Mouse (Mus musculus): ENCODE measurements around the gene Rsad2.

DNA sequence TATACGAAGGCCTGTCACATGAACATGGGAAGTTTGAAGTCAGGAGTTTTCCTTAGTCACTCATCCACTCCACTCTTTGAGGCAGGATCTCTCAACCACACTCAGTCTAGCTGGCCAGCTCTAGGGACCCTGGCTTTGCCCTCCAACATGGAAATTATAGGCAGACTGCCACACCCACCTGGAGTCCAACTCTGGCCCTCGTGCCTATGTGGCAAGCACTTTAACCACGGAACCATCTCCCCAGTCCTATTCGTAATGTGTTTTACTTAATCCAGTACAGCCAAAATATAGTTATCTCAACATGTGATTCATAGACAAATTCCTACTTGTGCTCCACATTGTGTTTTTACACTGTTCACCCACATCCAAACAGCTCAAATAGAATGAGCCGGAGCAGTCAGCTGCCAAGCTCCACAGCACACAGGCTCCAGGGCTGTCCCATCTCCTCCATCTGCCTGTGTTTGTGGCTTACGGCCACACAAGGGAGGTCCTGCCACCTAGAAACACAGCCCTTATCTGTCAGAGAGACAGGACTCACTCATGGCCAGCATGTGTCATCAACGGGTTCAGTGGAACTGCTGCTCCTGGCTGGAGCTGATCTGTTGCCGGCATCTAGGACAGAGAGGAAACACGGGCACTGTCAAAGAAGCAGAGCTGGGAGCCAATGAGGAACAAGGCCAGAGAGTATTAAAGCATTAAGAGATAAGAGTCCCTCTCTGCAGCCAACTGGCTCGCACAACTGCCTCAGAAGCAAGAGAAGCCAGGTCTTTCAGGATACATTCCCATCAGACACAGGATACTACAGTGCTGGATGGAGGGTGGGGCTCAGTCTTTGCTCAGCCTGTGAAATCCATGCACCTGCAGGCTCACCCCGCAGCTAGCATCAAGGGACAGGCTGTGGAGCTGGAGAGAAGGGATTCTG lies 51.2 kb downstream of the Rsad2 start:
- TF ChIP-seq CTCF (IDR thresholded peaks at IDR 0.05; ENCODE audit: control insufficient read depth, insufficient read depth, insufficient read length): no peak
- TF ChIP-seq MAX (IDR thresholded peaks at IDR 0.05): no peak
- TF ChIP-seq CEBPB (IDR thresholded peaks at IDR 0.05; ENCODE audit: low read depth): no peak
- TF ChIP-seq USF1 (IDR thresholded peaks at IDR 0.05; ENCODE audit: low read depth): no peak

All from C2C12 (cell line).